Mouse (Mus musculus) kidney, embryonic 14.5 days (tissue): ENCODE results near the gene Tsen15. TPM values are rescaled to one million over a fixed set of nuclear protein-coding genes. Genes with fewer than 3 reads are reported as not detected.

Source experiments
- ATAC-seq: fragments of 200-750 bp; cut with Nextera tagmentation; 2 replicates; pipeline ENCODE4 v1.8.0; 2017; ENCODE audit warnings: moderate number of reproducible peaks, mild to moderate bottlenecking, moderate TSS enrichment, moderate library complexity; ENCODE audit not compliant: low FRiP score, low TSS enrichment
- H3K27ac ChIP-seq: fragments of 300-500 bp; sonication (generic); 2 replicates; pipeline ENCODE4 v1.5.1; 2014; ENCODE audit warnings: low read depth, mild to moderate bottlenecking, low read length, moderate library complexity, mixed read lengths
- H3K27me3 ChIP-seq: fragments of 300-500 bp; sonication (generic); 2 replicates; pipeline ENCODE4 v1.6.1; 2014; ENCODE audit warnings: mild to moderate bottlenecking, low read length; ENCODE audit not compliant: control insufficient read depth, insufficient read depth
- H3K36me3 ChIP-seq: fragments of 300-500 bp; sonication (generic); 2 replicates; pipeline ENCODE4 v1.6.1; 2014; ENCODE audit warnings: low read length, mixed read lengths; ENCODE audit not compliant: control insufficient read depth, insufficient read depth
- H3K4me1 ChIP-seq: fragments of 300-500 bp; sonication (generic); 2 replicates; pipeline ENCODE4 v1.6.1; 2014; ENCODE audit warnings: low read length, mixed read lengths; ENCODE audit not compliant: control insufficient read depth, insufficient read depth
- H3K4me2 ChIP-seq: fragments of 300-500 bp; sonication (generic); replicated peaks from 2 replicates; pipeline ENCODE4 v1.6.1; 2014; ENCODE audit warnings: low read depth, mild to moderate bottlenecking, low read length
- H3K4me3 ChIP-seq: fragments of 300-500 bp; sonication (generic); 2 replicates; pipeline ENCODE4 v1.5.1; 2014; ENCODE audit warnings: mild to moderate bottlenecking, low read length
- H3K9ac ChIP-seq: fragments of 300-500 bp; sonication (generic); 2 replicates; pipeline ENCODE4 v1.6.1; 2014; ENCODE audit warnings: low read depth, mild to moderate bottlenecking, low read length, moderate library complexity
- H3K9me3 ChIP-seq: fragments of 300-500 bp; sonication (generic); 2 replicates; pipeline ENCODE4 v1.6.1; 2016; ENCODE audit warnings: low read length; ENCODE audit not compliant: control insufficient read depth
- WGBS: fragments of 180-500 bp; shearing (Covaris S2); extraction: QIAGEN DNeasy Blood & Tissue Kit; methylation state at CpG from one replicate; pipeline ENCODE4 v1.1.7; 2014; 5-methylcytosine and 5-hydroxymethylcytosine counted together
- polyA plus RNA-seq: library from polyadenylated mRNA; unstranded; fragments of >200 nt; fragmentation: Nextera tagmentation; extraction: Ambion mirVana; gene quantifications from 2 replicates; pipeline ENCODE4 v1.2.1, GENCODE M21; 2014

Tsen15 gene
- polyA plus RNA-seq, 1 experiment from 2014 or later, result 102 TPM

DNA sequence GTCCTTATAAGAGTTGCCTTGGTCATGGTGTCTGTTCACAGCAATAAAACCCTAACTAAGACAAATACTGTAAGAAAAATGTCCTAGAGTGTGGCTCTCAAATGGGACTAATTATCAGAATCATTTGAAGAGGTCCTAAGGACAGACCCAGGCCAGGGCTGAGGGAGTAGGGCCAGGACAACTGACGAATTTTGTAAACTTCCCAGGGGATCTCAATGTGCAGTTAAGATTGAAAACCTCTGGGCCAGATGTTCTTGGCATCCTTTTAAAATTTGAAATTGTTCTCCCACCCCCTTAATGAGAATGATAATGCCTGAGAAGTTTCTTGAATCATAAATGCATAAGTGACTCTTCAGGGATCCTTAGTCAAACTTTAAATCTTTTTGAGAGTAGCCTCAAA is 27.5 kb upstream of the Tsen15 start:
- H3K36me3 ChIP-seq, result no peaks in the 10 kb centered on the region
- H3K9me3 ChIP-seq, result 0 out of 2 replicates have a peak, but pooled peaks cover 3% of the 10 kb centered on the region
- H3K27ac ChIP-seq, result no peak overlapping the region
- WGBS, result 76% methylated on average over 1 of the region's 1 CpGs
- H3K4me2 ChIP-seq, result no peak overlapping the region
- H3K4me3 ChIP-seq, result no peak overlapping the region
- H3K4me1 ChIP-seq, result no peaks in the 10 kb centered on the region
- no peaks in the 10 kb centered on the region for H3K27me3 ChIP-seq
- H3K9ac ChIP-seq, result no peak overlapping the region
- no peak for ATAC-seq

DNA sequence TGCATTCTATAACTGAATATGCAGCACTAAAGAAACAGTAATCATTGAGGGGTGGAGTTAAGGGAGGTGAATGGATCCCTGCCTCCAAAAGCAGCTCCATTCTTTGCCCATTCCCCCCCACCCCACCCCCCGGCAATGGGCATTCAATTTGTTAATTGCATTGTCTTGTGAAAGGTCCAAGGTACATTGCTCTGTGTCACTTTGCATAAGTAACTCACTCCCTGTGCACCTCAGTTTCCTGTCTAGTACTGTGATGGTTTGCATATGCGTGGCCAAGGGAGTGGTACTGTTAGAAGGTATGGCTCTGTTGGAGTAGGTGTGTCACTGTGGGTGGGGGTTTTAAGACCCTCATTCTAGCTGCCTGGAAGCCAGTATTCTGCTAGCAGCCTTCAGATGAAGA is 26.6 kb upstream of the Tsen15 start:
- Histone ChIP-seq H3K27me3 (no peaks in the 10 kb centered on the region), H3K27ac (no peak overlapping the region), H3K4me1 (no peaks in the 10 kb centered on the region), H3K4me3 (no peak overlapping the region), H3K4me2 (no peak overlapping the region), H3K9ac (no peak overlapping the region), H3K9me3 (0 out of 2 replicates have a peak, but pooled peaks cover 3% of the 10 kb centered on the region), H3K36me3 (no peaks in the 10 kb centered on the region)
- no peak for ATAC-seq
- WGBS, result 97% methylated on average over 2 of the region's 2 CpGs

DNA sequence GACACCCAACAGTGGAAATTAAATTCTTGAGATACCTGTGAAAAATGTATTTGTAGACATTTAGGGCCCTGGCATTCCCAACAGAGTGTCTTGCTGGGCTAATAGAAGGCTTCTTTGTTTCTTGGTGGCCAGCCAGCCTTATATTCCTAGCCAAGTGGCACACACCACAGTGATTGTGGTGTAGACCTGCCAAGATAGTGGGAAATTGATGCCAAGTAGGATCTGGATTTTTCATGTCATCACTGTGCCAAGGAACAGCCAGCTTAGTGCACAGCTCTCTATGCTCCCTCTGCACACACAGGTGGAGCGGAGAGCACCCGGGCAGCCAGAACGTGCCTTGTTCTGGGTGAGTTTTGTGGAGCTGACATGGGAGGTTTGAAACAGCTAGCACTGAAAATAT is 24.2 kb upstream of the Tsen15 start:
- H3K4me1 ChIP-seq, result no peaks in the 10 kb centered on the region
- H3K9ac ChIP-seq, result no peak overlapping the region
- no peaks in the 10 kb centered on the region for H3K36me3 ChIP-seq
- H3K27me3 ChIP-seq, result no peaks in the 10 kb centered on the region
- H3K9me3 ChIP-seq, result 0 out of 2 replicates have a peak, but pooled peaks cover 3% of the 10 kb centered on the region
- no peak for ATAC-seq
- H3K27ac ChIP-seq, result no peak overlapping the region
- WGBS, result 95% methylated on average over 3 of the region's 3 CpGs
- H3K4me2 ChIP-seq, result no peak overlapping the region
- no peak overlapping the region for H3K4me3 ChIP-seq

DNA sequence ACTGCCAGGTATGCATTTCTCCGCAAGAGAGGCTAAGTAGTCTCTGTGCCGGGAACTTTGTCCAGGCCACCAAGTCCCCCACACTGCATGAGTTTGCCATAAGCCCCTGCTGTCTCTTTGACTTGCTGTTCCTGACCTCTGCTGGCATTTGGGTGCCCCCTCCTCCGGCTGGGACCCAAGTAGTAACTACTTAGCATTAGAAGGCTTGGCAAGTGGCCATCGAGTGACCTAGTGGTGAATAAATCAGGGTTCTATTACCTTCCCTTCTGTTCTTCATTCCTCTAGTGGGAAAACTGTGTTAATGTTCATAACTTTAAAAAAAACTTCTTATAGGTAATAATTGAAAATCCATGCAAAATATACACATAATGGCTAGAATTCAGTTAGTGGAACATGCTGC is 22.9 kb upstream of the Tsen15 start:
- no peak overlapping the region for H3K4me2 ChIP-seq
- H3K36me3 ChIP-seq, result no peaks in the 10 kb centered on the region
- ATAC-seq, result no peak
- 65% methylated on average over 4 of the region's 4 CpGs for WGBS
- no peaks in the 10 kb centered on the region for H3K27me3 ChIP-seq
- H3K9me3 ChIP-seq, result 0 out of 2 replicates have a peak, but pooled peaks cover 3% of the 10 kb centered on the region
- H3K27ac ChIP-seq, result no peak overlapping the region
- no peak overlapping the region for H3K9ac ChIP-seq
- no peaks in the 10 kb centered on the region for H3K4me1 ChIP-seq
- H3K4me3 ChIP-seq, result no peak overlapping the region

DNA sequence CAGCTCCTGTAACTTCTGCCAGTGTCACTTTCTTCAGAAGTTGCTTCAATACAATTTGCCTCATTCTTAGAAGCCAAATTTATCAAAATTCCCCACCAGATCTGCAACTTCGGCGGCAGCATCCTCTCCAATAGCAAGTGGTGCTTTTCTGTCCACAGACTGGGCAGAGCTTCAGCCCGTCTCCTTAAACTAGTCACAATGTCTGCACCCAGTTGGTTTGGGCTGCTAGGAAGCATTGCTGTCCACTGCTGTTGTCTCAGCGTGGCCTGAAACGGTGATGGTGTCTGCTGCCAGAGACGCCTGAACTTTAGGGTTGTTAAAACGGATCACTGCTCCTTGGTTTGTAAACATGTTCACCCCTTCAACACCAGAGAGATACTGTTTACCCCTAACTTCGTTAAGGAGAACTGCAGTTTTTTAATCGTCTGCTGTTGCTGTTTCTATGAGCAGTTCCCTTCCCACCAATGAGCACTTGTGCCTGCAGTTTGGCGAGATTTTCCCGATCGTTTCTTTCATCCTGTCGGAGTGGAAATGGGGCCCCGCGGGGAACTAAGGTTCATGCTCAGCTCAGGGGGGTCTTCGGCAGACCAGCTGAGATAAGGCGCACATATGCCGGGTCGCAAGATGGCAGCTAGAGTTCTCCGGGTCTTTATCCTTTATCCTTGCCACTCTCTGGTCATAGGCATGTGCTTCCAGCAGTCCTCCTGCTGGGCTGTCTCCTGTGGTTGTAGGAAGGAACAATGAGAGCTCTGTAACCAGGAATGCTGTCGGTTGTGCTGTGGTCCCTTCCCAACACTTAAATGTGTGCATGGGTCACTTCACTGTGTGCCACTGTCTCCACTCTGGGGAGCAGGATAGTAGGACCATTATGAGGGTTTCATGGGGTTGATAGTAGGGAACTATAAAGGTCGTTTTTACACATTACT is 20.8 kb upstream of the Tsen15 start:
- Histone ChIP-seq H3K4me3 (no peak overlapping the region), H3K27ac (no peak overlapping the region), H3K9ac (no peak overlapping the region), H3K36me3 (no peaks in the 10 kb centered on the region), H3K27me3 (no peaks in the 10 kb centered on the region), H3K4me1 (no peaks in the 10 kb centered on the region), H3K4me2 (peak overlapping the region; percentile 19), H3K9me3 (0 out of 2 replicates have a peak, but pooled peaks cover 1% of the 10 kb centered on the region)
- no peak for ATAC-seq
- WGBS, result 39% methylated on average over 22 of the region's 22 CpGs

GRCm38 (mm10) chr1:152400556-152401540 is 14.4 kb upstream of the Tsen15 start:
- H3K27ac ChIP-seq, result no peak overlapping the region
- H3K4me3 ChIP-seq, result peak overlapping the region; percentile 40
- H3K9me3 ChIP-seq, result no peaks in the 10 kb centered on the region; the same call in 1 of the 2 replicates
- H3K4me2 ChIP-seq, result peak overlapping the region; percentile 58
- no peaks in the 10 kb centered on the region for H3K4me1 ChIP-seq
- ATAC-seq, result no peak; the same call in 1 of the 2 replicates
- H3K27me3 ChIP-seq, result peaks cover 17% of the 10 kb centered on the region
- H3K9ac ChIP-seq, result peak overlapping the region; percentile 40; the same call in 1 of the 2 replicates
- 23% methylated on average over 14 of the region's 14 CpGs for WGBS
- no peaks in the 10 kb centered on the region for H3K36me3 ChIP-seq

DNA sequence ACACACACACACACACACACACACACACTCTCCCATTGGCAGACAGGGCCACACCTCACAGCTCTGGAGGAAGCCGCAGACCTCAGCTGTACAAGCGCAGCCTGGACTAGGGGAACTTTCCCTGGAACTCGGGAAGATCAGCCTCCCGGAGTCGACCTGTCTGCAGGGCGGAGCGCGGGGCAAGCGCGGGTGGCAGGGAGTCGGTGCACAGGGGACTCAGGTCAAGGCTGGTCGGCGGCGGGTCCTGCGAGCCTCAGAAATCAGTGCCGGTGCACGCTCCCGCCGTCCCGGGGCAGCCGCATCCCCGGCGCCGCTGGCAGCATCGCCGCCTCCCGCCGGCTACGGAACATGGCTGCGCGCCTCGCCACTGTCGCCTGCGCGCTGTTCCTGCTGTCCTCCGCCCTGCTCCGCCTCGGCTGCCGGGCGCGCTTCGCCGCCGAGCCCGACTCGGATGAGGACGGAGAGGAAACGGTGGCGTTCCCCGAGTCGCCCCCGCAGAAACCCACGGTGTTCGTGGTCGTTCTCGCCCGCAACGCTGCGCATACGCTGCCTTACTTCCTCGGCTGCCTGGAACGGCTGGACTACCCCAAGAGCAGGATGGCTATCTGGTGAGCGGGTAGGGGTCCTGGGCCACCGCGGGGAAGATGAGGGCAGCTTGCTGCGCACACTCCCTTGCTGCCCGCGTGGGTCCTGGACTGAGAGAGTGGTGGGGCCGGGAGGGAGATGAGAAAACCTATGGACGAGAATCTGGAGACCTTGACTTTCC is 13.5 kb upstream of the Tsen15 start, which contains the start of gene Colgalt2:
Colgalt2 (plus strand) TSS at position 41 of the 766 bp plus-strand sequence.
- no peaks in the 10 kb centered on the region for H3K4me1 ChIP-seq
- peak within 1 kb of the TSS; percentile 40 for H3K9ac ChIP-seq
- ATAC-seq, result peak; percentile 84
- H3K27ac ChIP-seq, result no peak within 1 kb of the TSS
- peak within 1 kb of the TSS; percentile 58 for H3K4me2 ChIP-seq
- peak within 1 kb of the TSS; percentile 40 for H3K4me3 ChIP-seq
- no peaks in the 10 kb centered on the region for H3K36me3 ChIP-seq
- under 1% methylated on average over 60 of the region's 70 CpGs for WGBS
- H3K9me3 ChIP-seq, result no peaks in the 10 kb centered on the region; the same call in 1 of the 2 replicates
- peaks cover 17% of the 10 kb centered on the region for H3K27me3 ChIP-seq

DNA sequence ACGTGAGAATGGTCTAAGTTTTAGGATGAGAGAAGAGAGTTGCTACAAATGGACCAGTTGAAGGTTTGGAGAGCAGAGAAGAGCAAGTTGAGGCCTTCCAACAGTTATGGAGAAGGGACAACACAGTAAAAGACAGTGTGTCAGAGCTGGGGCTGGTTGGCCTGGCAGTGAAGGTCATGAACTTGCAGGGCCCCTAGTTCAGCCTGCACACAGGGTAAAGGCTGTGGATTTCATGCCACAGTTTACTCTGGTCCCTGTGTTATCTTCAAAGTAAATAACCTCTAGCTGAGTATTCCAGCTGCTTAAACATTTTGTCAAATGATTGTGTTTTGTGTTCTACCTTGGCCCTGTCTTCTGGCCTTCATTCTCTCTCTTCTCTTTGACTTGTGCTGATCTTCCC is 12.2 kb upstream of the Tsen15 start:
- Histone ChIP-seq H3K4me1 (no peaks in the 10 kb centered on the region), H3K27ac (no peak overlapping the region), H3K36me3 (no peaks in the 10 kb centered on the region), H3K9ac (no peak overlapping the region), H3K9me3 (no peaks in the 10 kb centered on the region; the same call in 1 of the 2 replicates), H3K4me2 (no peak overlapping the region), H3K27me3 (peaks cover 17% of the 10 kb centered on the region), H3K4me3 (no peak overlapping the region)
- ATAC-seq, result no peak
- 62% methylated on average over 1 of the region's 1 CpGs for WGBS
